Mouse (Mus musculus): Measurements from ENCODE around the gene Dhx40.

DNA sequence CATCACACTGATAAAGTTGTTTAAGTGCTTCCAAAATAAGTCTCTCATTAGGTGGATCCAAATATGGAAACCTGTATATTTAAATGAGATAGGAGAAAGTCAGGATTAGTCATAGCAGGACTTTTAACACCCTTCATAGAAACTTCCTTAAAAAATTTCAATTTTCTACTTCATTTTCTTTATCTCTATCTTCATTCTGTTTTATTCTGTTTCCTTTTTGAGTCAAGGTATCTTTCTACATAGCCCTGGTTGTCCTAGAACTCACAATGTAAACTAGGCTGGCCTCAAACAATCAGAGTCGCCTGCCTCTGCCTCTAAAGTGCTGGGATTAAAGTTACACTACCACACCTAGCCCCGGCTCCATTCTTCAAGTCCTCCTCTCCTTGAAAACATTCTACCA, 21.8 kb downstream of the Dhx40 start:
- TF ChIP-seq CTCF (IDR thresholded peaks at IDR 0.05; ENCODE audit: low read depth, low read length) (no peak), GATA1 (IDR thresholded peaks at IDR 0.05; ENCODE audit: borderline replicate concordance, low read length) (no peak), GATA2 (IDR thresholded peaks at IDR 0.05; ENCODE audit: borderline replicate concordance, low read depth, low read length) (no peak), POLR2AphosphoS5 (IDR thresholded peaks at IDR 0.05; ENCODE audit: insufficient replicate concordance, low read depth, low read length) (no peak)

Measured in G1E (cell line).